Mouse (Mus musculus) brain, embryonic 18.5 days (tissue): ENCODE data around the gene Gm28048.
A peak's percentile ranks its signal among the peaks of the same experiment; 100 is the strongest.

Experiments used
- DNase-seq: peaks from one replicate; pipeline ENCODE4 v3.0.0-alpha.2; 2012; ENCODE audit warnings: low read depth, low spot score

The Gm28048 gene

GRCm38 (mm10) chr11:22981984-22982757, at the start of gene Gm28048, which contains the start of gene Commd1:
Gene Gm28048, minus strand, starts transcription at chr11:22982090.
Gene Commd1, minus strand, starts transcription at chr11:22982382.
- peak; percentile 83 for DNase-seq

- no peak for DNase-seq
Measured at GRCm38 (mm10) chr11:23029399-23029798, 47.5 kb upstream of the Gm28048 start.

- no peak for DNase-seq
Measured at GRCm38 (mm10) chr11:23028957-23029356, 47.1 kb upstream of the Gm28048 start.

GRCm38 (mm10) chr11:23024169-23024568, 42.3 kb upstream of the Gm28048 start:
- no peak for DNase-seq

GRCm38 (mm10) chr11:23023155-23023554, 41.3 kb upstream of the Gm28048 start:
- DNase-seq = no peak

- no peak for DNase-seq
Measured at GRCm38 (mm10) chr11:23020841-23021240, 39.0 kb upstream of the Gm28048 start.

- DNase-seq = no peak
Measured at GRCm38 (mm10) chr11:23020116-23020770, 38.4 kb upstream of the Gm28048 start.

GRCm38 (mm10) chr11:23017943-23018342, 36.1 kb upstream of the Gm28048 start:
- no peak for DNase-seq

- no peak for DNase-seq
Measured at GRCm38 (mm10) chr11:23014996-23015395, 33.1 kb upstream of the Gm28048 start.

- DNase-seq = no peak
Measured at GRCm38 (mm10) chr11:23013580-23014294, 31.8 kb upstream of the Gm28048 start.

GRCm38 (mm10) chr11:23013096-23013495, 31.2 kb upstream of the Gm28048 start:
- DNase-seq = no peak

- DNase-seq = no peak
Measured at GRCm38 (mm10) chr11:23008824-23009200, 26.9 kb upstream of the Gm28048 start.

GRCm38 (mm10) chr11:23008181-23008823, 26.4 kb upstream of the Gm28048 start:
- DNase-seq = peak; percentile 74

GRCm38 (mm10) chr11:23007481-23008180, 25.7 kb upstream of the Gm28048 start, which contains the start of gene Fam161a:
Gene Fam161a, plus strand, starts transcription at chr11:23007531.
- peak; percentile 90 for DNase-seq

- no peak for DNase-seq
Measured at GRCm38 (mm10) chr11:23007166-23007480, 25.2 kb upstream of the Gm28048 start.

GRCm38 (mm10) chr11:23005276-23005675, 23.4 kb upstream of the Gm28048 start:
- no peak for DNase-seq

GRCm38 (mm10) chr11:22998308-22998707, 16.4 kb upstream of the Gm28048 start:
- no peak for DNase-seq

- DNase-seq = no peak
Measured at GRCm38 (mm10) chr11:22995461-22995860, 13.6 kb upstream of the Gm28048 start.

- no peak for DNase-seq
Measured at GRCm38 (mm10) chr11:22994271-22994670, 12.4 kb upstream of the Gm28048 start.

- no peak for DNase-seq
Measured at GRCm38 (mm10) chr11:22991218-22991835, 9.4 kb upstream of the Gm28048 start.
